Mouse (Mus musculus) intestine, embryonic 14.5 days (tissue): ENCODE measurements at regions not wholly inside any gene's neighbourhood (a gene's known extent, or its start where the extent isn't known, plus 50 kb on each side); places are given as distances from the start of the nearest gene placed in this dataset.
A peak's percentile ranks its signal among the peaks of the same experiment; 100 is the strongest.

Experiments
- ATAC-seq: fragments of 200-750 bp; cut with Nextera tagmentation; replicated peaks from 2 replicates; pipeline ENCODE4 v1.8.0; 2017; ENCODE audit warnings: low read depth, moderate number of reproducible peaks, moderate TSS enrichment, moderate library complexity; ENCODE audit not compliant: low FRiP score, low TSS enrichment
- DNase-seq: peaks from one replicate; pipeline ENCODE4 v3.0.0-alpha.2; 2018; ENCODE audit warnings: low spot score
- H3K27ac ChIP-seq: fragments of 300-500 bp; sonication (generic); 2 replicates; pipeline ENCODE4 v1.5.1; 2014; ENCODE audit warnings: low read depth, mild to moderate bottlenecking, control low read depth
- H3K27me3 ChIP-seq: fragments of 300-500 bp; sonication (generic); replicated peaks from 2 replicates; pipeline ENCODE4 v1.6.1; 2014; ENCODE audit warnings: low read length, control low read depth; ENCODE audit not compliant: control insufficient read depth, insufficient read depth
- H3K36me3 ChIP-seq: fragments of 300-500 bp; sonication (generic); 2 replicates; pipeline ENCODE4 v1.6.1; 2014; ENCODE audit warnings: low read length, control low read depth; ENCODE audit not compliant: control insufficient read depth, insufficient read depth
- H3K4me1 ChIP-seq: fragments of 300-500 bp; sonication (generic); replicated peaks from 2 replicates; pipeline ENCODE4 v1.6.1; 2014; ENCODE audit warnings: low read length, control low read depth, mixed read lengths; ENCODE audit not compliant: control insufficient read depth, insufficient read depth
- H3K4me2 ChIP-seq: fragments of 300-500 bp; sonication (generic); 2 replicates; pipeline ENCODE4 v1.6.1; 2014; ENCODE audit warnings: low read length
- H3K4me3 ChIP-seq: fragments of 300-500 bp; sonication (generic); 2 replicates; pipeline ENCODE4 v1.5.1; 2014; ENCODE audit warnings: low read depth, low read length, control low read depth, mixed read lengths
- H3K9ac ChIP-seq: fragments of 300-500 bp; sonication (generic); 2 replicates; pipeline ENCODE4 v1.6.1; 2014; ENCODE audit warnings: mild to moderate bottlenecking, low read length
- H3K9me3 ChIP-seq: fragments of 300-500 bp; sonication (generic); 2 replicates; pipeline ENCODE4 v1.6.1; 2016; ENCODE audit warnings: low read length, control low read depth; ENCODE audit not compliant: control insufficient read depth
- WGBS: fragments of 180-500 bp; shearing (Covaris S2); extraction: QIAGEN DNeasy Blood & Tissue Kit; methylation state at CpG from one replicate; pipeline ENCODE4 v1.1.7; 2014; 5-methylcytosine and 5-hydroxymethylcytosine counted together

DNA sequence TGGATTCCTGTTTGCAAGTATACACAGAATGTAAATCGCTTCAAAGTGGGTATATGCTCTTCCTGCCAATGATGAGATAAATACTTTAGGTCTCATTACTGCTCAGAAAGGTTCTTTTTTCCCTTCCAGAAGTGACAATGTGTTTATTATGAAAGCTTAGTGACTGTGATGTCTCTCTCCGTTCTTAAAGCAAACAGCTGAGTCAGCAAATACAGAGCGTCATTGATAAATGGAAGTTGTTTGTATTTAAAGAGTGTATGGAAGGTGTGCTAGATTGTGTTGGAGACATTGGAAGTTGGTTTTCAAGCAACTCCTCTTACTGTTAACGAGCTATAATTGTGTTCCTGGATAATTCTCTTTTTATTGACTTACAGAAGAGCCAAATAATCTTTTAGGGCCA lies 408.0 kb downstream of the Prr30 start:
- WGBS, result 63% methylated on average over 4 of the region's 4 CpGs
- H3K4me1 ChIP-seq, result no peaks in the 10 kb centered on the region
- DNase-seq, result no peak
- no peak overlapping the region for H3K9ac ChIP-seq
- no peaks in the 10 kb centered on the region for H3K36me3 ChIP-seq
- H3K4me2 ChIP-seq, result no peak overlapping the region
- ATAC-seq, result no peak
- no peak overlapping the region for H3K4me3 ChIP-seq
- no peaks in the 10 kb centered on the region for H3K27me3 ChIP-seq
- no peaks in the 10 kb centered on the region for H3K9me3 ChIP-seq
- H3K27ac ChIP-seq, result no peak overlapping the region

DNA sequence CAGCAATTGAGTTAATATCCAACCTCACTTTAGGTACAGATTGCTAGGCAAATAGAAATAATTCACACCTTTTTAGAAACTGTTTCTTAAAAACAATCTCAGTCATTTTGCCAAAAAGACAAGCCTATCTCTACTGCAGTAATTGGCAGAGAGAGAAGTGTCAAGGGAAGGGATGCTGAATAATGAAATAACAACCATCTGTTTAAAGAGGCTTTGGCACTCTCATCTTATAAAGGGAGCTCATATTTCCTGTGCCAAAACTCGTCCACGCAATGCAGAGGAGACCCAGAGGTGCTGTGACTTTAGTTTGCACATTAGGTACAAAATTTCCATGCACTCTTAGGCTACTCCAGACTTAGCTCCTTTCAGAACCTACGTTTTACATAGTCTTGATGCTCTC lies 418.2 kb downstream of the Prr30 start:
- Histone ChIP-seq H3K27ac (no peak overlapping the region), H3K4me2 (no peak overlapping the region), H3K4me3 (no peak overlapping the region), H3K4me1 (no peaks in the 10 kb centered on the region), H3K36me3 (no peaks in the 10 kb centered on the region), H3K27me3 (no peaks in the 10 kb centered on the region), H3K9ac (no peak overlapping the region), H3K9me3 (no peaks in the 10 kb centered on the region)
- ATAC-seq, result no peak
- WGBS, result 78% methylated on average over 3 of the region's 3 CpGs
- DNase-seq, result no peak

DNA sequence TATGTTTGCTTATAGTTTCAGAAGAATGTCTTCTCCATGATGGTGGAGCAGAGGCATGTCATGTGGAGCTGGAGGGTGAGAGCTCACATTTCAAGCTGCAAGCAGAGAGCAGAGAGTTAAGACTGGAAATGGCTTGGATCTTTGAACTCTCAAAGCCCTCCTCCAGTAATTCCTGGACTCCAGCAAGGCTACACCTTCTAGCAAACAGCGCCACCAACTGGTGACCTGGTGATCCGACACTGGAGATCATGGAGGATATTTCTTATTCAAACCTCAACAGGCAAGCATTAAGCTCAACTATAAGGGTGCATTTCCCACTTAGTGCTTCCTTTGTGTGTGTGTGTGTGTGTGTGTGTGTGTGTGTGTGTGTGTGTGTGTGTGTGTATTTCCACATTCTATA lies 446.2 kb downstream of the Prr30 start:
- no peak overlapping the region for H3K4me2 ChIP-seq

GRCm38 (mm10) chr14:100752746-100753145 lies 447.4 kb downstream of the Prr30 start:
- H3K27ac ChIP-seq, result no peak overlapping the region
- DNase-seq, result no peak
- H3K27me3 ChIP-seq, result no peaks in the 10 kb centered on the region
- no peak overlapping the region for H3K9ac ChIP-seq
- no peaks in the 10 kb centered on the region for H3K9me3 ChIP-seq
- 89% methylated on average over 10 of the region's 10 CpGs for WGBS
- H3K4me3 ChIP-seq, result no peak overlapping the region
- peaks cover 16% of the 10 kb centered on the region for H3K4me1 ChIP-seq
- no peak overlapping the region for H3K4me2 ChIP-seq
- no peak for ATAC-seq
- no peaks in the 10 kb centered on the region for H3K36me3 ChIP-seq

More for the DNA sequence above, 446.2 kb downstream of the Prr30 start:
- Histone ChIP-seq H3K36me3 (no peaks in the 10 kb centered on the region), H3K27me3 (no peaks in the 10 kb centered on the region), H3K9me3 (no peaks in the 10 kb centered on the region), H3K4me1 (peaks cover 16% of the 10 kb centered on the region), H3K27ac (no peak overlapping the region), H3K9ac (no peak overlapping the region), H3K4me3 (no peak overlapping the region)
- ATAC-seq (no peak), DNase-seq (no peak)
- 38% methylated on average over 2 of the region's 2 CpGs for WGBS

DNA sequence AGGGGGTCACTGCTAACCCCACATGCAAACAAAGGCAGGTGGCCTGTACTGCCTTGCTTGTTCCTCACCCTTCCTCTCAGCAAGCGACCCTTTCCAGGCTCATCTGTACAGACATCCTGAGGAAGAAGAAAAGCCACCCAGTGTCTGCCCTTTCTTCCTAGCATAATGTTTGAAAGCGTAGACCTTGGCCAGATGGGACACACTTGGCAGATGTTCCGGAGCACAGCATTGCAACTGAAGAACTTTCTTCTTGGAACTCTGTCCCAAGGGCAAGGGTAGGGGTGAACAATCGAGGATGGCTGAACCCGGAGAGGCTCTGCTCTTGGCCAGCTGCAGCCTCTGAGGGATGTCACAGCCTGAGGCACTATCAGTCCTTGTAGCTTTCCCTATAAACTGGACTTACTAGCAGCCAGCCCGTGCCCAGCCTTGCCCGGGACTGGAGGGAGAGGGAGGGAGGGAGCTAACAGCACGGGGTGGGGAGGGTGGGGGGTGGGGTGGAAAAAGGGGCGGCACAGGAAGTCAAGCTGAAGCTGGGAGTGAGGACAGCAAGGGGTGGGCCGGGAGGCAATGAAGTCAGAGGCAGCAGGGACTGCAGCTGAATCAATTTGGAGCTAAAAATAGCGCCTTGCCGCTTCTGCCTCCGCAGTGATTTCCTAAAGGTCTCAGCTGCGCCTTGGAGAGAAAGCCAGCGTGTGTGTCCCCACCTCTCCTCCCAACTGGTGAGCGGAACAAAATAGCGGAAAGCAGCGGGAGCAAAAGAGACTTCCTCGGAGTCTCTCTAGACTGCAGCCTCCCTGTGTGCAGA lies 450.2 kb downstream of the Prr30 start:
- Histone ChIP-seq H3K9ac (peak overlapping the region; percentile 51), H3K4me2 (peak overlapping the region; percentile 67), H3K4me3 (peak overlapping the region; percentile 38), H3K36me3 (no peaks in the 10 kb centered on the region), H3K27ac (peak overlapping the region; percentile 82), H3K9me3 (no peaks in the 10 kb centered on the region), H3K27me3 (no peaks in the 10 kb centered on the region), H3K4me1 (peaks cover 16% of the 10 kb centered on the region)
- ATAC-seq (peak; percentile 97), DNase-seq (peak; percentile 74)
- WGBS, result 10% methylated on average over 17 of the region's 19 CpGs

DNA sequence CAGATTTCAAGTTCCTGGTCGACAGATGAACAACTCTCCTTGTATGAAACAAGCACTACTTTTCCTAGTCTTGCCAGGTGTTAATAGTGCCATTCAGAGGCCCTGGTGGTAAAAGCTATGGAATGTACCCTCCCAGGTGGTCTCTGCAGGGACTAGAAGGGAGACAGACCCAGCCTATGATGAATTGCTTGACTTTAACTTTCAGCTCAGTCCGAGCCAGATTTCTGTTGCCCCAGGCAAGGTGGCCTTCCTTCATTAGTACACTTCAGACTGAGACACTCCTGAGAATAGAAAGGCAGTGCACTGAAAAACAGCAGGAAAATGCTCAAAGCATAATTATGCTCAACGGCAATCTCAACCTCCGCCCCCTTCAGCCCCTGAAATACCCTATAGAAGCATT lies 450.8 kb upstream of the Klf12 start:
- 68% methylated on average over 4 of the region's 4 CpGs for WGBS
- Histone ChIP-seq H3K4me1 (no peaks in the 10 kb centered on the region), H3K27me3 (no peaks in the 10 kb centered on the region), H3K36me3 (no peaks in the 10 kb centered on the region), H3K9me3 (no peaks in the 10 kb centered on the region), H3K27ac (no peak overlapping the region), H3K9ac (no peak overlapping the region), H3K4me2 (no peak overlapping the region), H3K4me3 (no peak overlapping the region)
- no peak for ATAC-seq
- no peak for DNase-seq

GRCm38 (mm10) chr14:100728433-100728832 lies 444.0 kb upstream of the Klf12 start:
- Histone ChIP-seq H3K36me3 (no peaks in the 10 kb centered on the region), H3K9me3 (no peaks in the 10 kb centered on the region), H3K4me3 (no peak overlapping the region), H3K4me1 (no peaks in the 10 kb centered on the region), H3K27ac (no peak overlapping the region), H3K4me2 (no peak overlapping the region), H3K9ac (no peak overlapping the region), H3K27me3 (no peaks in the 10 kb centered on the region)
- DNase-seq (no peak), ATAC-seq (no peak)
- 81% methylated on average over 4 of the region's 4 CpGs for WGBS

DNA sequence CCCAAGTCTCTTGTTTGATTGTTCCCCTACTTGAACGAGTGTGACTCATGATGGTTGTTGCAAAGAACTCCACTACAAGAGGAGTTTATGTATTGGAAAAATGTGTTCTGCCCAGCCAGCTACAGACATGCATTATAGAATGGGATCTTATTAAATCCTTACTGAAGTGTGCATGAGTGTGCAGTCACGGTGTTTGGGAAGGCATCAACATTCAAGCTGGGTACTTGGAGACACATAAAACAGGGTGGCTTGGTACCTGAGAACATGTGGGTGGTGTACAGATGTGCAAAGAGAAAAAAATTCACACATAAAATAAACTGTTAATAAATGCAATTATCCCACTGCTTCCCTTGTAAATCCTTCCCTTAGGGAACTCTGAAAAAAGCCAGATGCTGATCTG lies 443.2 kb upstream of the Klf12 start:
- Histone ChIP-seq H3K4me2 (no peak overlapping the region), H3K9ac (no peak overlapping the region), H3K27me3 (no peaks in the 10 kb centered on the region), H3K36me3 (no peaks in the 10 kb centered on the region), H3K4me3 (no peak overlapping the region), H3K4me1 (no peaks in the 10 kb centered on the region), H3K27ac (no peak overlapping the region; the same call in 1 of the 2 replicates), H3K9me3 (no peaks in the 10 kb centered on the region)
- 54% methylated on average over 2 of the region's 2 CpGs for WGBS
- ATAC-seq (no peak), DNase-seq (no peak)

- Histone ChIP-seq H3K27ac (no peak overlapping the region), H3K36me3 (no peaks in the 10 kb centered on the region), H3K9ac (no peak overlapping the region), H3K4me1 (no peaks in the 10 kb centered on the region), H3K27me3 (no peaks in the 10 kb centered on the region), H3K9me3 (no peaks in the 10 kb centered on the region), H3K4me2 (no peak overlapping the region), H3K4me3 (no peak overlapping the region)
- ATAC-seq (no peak), DNase-seq (no peak)
- 82% methylated on average over 8 of the region's 8 CpGs for WGBS
These were observed 440.5 kb upstream of the Klf12 start for GRCm38 (mm10) chr14:100724962-100725361.
